Mouse (Mus musculus): ENCODE results near the gene Ccdc144b.

The Ccdc144b gene

DNA sequence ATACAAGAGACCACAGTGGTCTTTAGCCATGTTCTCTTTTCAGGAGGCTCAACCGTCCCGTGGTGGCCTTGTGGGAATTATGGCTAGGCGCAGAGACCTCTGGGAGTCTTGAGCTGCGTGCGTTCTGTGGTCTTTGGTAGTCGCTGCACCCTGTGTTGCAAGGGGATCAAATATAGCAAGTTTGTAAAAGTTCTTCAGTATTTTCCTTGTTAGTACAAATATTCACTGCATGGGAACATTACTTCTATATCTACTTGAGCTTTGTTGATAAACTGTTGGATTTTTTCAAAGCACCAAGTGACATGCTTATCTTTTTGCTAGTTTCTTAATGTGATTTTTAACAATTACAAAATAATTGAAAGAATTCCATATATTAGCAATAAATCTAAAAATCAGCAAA is at the start of gene Ccdc144b:
TSS of gene Ccdc144b (minus strand) at position 101 of the 400 bp plus-strand sequence.
- no peak for DNase-seq

- DNase-seq: no peak
These were observed 42.0 kb upstream of the Ccdc144b start for GRCm38 (mm10) chr3:36095371-36095770.

GRCm38 (mm10) chr3:36087591-36087990 is 34.2 kb upstream of the Ccdc144b start:
- DNase-seq: no peak

GRCm38 (mm10) chr3:36085394-36085793 is 32.0 kb upstream of the Ccdc144b start:
- no peak for DNase-seq

- DNase-seq: no peak
These were observed 30.0 kb upstream of the Ccdc144b start for GRCm38 (mm10) chr3:36083381-36083780.

DNA sequence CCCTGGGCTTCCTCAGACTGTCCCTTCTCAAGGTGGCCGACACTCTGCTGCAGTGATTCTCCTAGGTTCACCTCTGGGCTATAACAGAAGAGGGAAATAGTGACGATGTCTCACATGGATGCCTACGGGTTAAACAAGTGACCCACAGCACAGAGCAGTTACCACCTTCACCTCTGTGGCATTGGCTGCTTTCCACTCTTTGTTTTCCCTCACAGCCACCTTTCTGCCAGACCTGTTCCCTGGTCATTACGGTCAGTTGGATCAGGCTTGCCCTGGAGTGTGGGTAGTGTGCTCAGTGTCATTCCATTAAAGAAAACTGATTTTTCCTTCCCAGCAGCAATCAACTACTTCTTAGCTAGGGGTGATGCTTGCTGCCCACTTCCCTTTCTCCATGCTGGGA is 29.5 kb upstream of the Ccdc144b start:
- no peak for DNase-seq

DNA sequence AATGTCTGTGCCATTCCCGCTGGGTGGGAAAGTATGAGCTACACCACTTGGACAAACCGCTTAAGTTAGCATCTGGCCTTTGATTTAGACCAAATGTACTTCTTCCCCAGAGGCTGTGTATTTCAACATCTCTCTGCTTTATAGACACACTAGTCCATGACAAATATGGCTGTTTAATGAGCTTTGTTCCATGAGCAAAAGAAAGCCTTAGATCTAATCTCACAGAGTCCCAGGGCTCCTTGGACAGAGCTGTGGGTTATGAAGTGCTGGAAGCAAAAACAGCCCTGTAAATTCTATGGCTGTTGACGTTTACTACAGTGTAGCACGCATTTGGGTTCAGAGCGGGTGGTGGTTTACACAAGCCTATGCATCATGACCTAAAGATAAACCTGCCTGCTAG is 27.4 kb upstream of the Ccdc144b start:
- no peak for DNase-seq

DNA sequence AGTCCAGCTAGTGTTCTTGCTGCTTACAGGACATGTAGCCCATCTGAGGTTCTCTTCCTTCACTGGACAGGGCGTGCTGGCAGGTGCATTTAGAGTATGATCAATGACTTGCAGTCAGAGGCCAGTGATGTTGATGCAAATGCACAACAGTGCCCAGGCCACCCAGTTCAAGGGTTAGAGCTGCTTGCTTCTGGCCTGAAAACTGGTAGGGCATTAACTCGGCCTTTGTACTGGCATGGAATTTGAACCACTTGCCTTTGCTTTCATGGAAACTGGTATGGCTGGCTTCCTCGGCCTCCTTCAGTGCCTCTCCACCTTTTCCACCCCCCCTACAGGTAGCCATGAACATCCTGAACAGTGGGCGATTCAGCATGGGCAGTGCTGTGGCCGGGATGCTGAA is 26.5 kb upstream of the Ccdc144b start:
- DNase-seq: no peak

- DNase-seq: no peak
These were observed 24.0 kb upstream of the Ccdc144b start for GRCm38 (mm10) chr3:36077386-36077785.

DNA sequence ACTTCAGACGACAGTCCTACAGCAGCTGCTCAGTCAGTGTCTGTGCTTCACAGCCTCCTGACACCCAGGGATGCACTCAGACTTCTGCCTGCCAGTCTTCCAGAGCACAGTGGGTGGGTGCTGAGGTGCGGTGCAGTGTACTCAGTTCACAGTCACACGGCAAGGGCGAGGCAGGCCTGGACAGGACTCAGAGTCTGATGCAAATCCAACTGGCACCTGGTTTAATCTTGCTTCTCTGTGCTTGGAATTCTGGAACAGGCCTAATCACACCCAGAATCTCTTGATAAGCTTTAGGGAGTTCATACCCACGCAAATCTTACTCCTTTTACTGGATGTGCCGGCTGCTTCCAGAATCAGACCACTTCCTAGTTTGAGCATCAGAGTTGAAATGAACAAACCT is 22.1 kb upstream of the Ccdc144b start:
- no peak for DNase-seq

DNA sequence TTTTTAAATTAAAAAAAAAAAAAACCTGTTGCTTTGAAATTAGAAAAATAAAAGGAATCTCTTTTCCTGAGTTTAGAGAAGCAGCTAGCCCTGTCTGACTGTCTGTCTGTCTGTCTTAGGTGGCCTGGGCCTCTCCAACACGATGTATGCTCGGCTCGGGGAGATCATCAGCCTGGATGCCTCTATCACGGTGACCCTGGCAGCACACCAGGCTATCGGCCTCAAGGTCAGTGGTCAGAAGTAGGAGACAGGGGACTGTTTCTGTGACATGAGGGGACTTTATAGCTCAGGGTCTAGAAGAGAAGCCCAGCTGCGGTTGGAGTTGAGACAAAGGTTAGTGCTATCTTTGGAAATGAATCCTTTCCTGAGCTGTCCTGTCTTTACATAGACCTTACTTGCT is 20.9 kb upstream of the Ccdc144b start:
- no peak for DNase-seq

GRCm38 (mm10) chr3:36071047-36071446 is 17.7 kb upstream of the Ccdc144b start:
- DNase-seq: no peak

GRCm38 (mm10) chr3:36070436-36070835 is 17.1 kb upstream of the Ccdc144b start:
- DNase-seq: no peak

DNA sequence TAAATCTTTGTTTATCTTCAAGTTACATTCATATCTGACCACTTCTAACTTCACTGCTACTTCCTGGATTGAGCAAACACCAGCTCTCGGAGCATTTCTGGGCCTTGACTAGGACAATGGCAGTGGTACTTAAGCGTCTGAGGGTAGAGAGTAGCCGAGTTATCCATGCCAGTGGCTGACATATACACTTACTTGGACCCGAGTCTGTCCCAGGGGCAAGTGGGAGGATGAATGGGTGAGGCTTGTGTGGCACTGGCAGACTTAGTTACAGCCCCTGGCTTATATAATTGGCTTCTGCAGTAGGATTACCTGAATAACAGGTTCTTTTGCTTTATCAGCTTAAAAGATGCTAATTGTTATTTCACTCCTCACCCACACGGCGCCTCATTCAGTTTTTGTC is 14.4 kb upstream of the Ccdc144b start:
- DNase-seq: no peak

GRCm38 (mm10) chr3:36065843-36066651 is 12.7 kb upstream of the Ccdc144b start, which contains the start of gene Acad9:
Gene Acad9, plus strand, starts transcription at chr3:36065979.
- peak; percentile 90 to 94 for DNase-seq

GRCm38 (mm10) chr3:36065166-36065565 is 11.8 kb upstream of the Ccdc144b start:
- DNase-seq: no peak

DNA sequence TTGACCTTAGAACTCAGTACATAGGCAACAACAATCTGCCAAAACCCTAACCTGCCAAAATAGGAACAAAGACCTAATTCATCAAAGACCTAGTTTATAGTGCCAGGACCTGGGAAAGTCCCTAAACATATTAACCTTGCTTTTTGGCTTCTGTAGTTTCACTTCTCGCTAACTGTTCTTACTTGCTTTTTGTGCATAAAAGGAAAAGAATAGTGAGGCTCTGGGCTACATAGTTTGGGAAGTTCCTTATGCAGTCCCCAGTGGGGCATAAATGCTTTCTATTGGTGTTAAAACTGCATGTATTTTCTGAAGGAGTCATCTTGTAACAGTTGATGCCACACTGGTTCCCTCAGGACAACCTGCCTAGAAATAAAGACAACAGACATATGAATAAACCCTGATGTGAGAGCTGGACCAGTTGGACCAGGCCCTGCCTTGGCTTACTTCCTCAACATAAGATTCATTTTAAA is 11.3 kb upstream of the Ccdc144b start:
- DNase-seq: no peak

DNA sequence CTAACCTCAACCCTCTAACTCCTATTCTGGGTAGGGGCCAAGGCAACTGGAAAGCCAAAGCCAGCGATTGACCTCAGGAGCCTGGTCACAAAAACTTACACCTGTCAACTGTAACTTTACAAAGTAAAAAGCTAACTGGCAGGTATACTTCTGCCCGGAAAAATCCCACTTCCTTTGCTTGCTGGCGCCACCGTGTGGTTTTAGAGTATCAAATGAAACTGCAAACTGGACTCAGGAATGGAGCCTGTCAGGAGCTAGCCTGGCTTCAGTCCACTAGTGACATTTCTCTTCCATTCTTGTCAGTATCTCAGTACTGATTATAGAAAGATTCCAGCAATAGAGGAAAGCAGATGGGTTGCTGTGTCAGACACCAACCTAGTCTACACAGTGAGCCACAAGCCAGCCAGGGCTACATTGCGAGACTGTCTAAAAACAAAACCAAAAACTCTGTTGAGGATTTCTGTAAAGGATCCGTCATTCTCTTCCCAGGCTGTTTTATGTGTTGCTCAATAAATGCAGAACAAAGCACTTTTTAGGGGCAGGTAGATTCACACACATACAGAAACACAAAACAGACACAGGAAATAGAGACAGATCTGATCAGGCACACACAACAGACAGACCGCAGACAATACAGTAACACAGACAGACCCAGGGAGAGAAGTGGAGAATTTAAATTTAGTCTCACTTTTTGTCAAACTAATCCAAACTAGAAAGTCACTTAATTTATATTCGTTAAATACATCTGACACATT is 6.9 kb upstream of the Ccdc144b start:
- peak; percentile 62 to 70 for DNase-seq

DNA sequence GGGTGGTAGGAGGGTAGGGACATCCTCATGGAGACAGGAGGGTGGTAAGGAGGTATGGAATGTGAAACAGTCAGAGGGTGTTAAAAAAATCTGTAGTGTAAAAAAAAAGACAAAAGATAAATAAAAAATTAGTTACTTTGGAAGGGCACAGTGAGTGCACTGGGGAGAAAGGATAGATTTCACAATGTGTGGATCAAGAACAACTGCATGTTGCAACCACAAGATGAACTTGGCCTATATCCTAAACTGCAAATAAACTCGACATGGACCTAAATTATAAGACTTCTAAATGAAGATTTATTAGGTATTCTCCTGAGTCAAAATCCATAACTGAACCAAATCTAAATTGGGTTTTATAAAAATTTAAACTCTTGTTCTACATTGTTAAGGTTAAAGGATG is 4.2 kb downstream of the Ccdc144b start:
- no peak for DNase-seq

DNA sequence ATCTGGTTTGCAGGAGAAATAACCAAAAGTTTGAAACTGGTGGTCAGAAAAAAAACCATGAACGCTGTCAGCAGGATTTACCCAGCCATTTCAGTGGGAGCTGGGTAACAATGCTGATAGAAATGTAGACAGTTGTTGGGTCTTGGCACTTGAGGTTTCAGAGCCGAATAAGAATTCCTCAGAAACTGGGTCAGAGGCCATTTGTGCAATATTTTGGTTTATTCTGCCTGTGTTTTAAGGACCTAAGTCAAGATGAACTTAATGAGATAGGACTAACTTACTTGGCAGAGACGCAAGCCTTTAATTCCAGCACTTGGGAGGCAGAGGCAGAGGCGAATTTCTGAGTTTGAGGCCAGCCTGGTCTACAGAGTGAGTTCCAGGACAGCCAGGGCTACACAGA is 8.3 kb downstream of the Ccdc144b start:
- DNase-seq: no peak

- no peak for DNase-seq
These were observed 8.8 kb downstream of the Ccdc144b start for GRCm38 (mm10) chr3:36044520-36044919.

DNA sequence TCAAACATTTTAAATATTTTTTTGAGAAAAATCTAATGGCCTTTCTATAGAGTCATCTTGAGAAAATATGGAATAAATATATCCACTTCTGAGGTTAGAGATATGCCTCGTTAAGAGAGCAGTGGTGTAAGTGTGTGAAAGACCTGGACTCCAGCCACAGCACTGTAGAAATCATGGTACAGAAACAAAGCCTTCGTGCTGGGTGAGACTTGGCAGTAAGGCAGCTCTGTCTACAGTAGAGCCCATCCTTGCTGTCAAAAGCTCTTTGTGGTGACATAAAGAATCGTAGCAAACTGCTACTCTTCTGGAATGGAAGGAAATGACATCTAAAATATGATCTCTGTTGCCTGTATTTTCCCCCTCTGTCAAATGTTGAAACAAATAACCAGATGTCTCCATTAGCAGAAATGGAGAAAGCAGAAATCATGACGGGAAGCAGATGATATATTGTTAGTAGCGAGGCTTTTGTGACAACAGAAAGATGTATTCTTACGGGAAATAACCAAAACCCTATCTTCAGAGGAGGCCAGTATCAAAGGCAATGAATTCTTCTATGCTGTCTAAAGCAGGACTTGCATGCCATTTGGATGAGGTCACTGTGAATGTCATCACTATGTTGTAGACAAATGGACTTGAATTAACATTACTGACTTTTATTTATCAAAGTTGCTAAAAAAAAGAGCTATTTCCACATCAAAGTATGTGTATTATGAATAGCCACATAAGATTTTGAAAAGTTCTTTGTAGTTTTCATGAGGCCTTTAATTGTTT is 21.4 kb downstream of the Ccdc144b start:
- DNase-seq: no peak

DNA sequence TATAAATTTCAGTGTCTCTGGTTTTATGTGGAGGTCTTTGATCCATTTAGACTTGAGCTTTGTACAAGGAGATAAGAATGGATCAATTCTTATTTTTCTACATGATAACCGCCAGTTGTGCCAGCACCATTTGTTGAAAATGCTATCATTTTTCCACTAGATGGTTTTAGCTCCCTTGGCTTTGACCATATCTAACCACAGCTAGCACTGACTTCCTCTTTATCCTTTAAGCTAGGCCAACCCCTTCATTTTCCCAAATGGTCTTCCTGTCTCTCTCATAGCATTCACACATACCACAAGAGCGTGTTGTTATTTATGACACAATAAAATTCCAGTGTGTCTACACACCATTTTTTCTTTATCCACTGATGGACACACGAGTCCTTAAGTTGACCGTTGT is 23.4 kb downstream of the Ccdc144b start:
- DNase-seq: no peak

Measured in thymus, postnatal 36 days (tissue).